Mouse (Mus musculus) neutrophil, adult 83 days (primary cell): ENCODE measurements around the gene Doc2a. TPM values are rescaled to one million over a fixed set of nuclear protein-coding genes. Genes with fewer than 3 reads are reported as not detected.

Experiments used
- total RNA-seq, 2 experiments: library from RNA; stranded (reverse); gene quantifications; one replicate each; pipeline ENCODE4 v1.2.4; 2023

Gene Doc2a
- not detected for total RNA-seq

DNA sequence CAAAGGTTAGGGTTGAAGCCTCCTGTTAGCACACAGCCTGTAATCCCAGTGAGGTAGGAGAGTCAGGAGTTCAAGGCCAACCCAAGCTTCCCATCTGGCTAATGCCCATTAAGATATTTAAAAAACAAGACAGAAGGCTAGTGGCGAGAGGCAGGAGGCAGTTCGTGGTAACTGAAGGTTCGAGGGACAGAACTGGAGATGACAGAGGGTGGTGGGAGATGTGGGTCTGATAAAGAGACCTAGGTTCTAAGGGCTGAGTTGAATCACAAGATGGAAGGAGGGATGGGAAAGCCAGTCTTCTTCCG is at the start of gene Doc2a:
Gene Doc2a, plus strand, starts transcription at position 301 of the 305 bp plus-strand sequence.

DNA sequence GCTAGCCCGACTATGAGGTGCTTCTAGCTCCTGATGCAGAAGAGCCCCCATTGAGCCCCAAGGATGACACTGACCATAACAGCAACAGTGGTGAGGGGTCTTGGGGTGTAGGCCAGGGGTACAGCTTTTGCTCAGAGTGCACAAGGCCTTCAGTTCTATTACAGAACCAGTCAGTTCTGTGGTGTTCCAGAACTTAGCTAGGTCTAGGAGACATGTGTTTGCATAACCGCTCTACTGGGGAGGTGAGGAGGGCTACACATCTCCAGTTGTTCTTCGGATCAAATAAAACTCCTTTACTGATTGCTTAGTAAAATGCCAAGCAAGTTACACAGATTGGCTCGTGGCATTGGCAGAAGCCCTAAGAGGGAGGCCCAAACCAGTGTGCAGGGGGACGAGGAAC is 15.7 kb upstream of the Doc2a start, which contains the start of gene 4930451I11Rik:
Gene 4930451I11Rik, minus strand, starts transcription at position 101 of the 400 bp plus-strand sequence.

DNA sequence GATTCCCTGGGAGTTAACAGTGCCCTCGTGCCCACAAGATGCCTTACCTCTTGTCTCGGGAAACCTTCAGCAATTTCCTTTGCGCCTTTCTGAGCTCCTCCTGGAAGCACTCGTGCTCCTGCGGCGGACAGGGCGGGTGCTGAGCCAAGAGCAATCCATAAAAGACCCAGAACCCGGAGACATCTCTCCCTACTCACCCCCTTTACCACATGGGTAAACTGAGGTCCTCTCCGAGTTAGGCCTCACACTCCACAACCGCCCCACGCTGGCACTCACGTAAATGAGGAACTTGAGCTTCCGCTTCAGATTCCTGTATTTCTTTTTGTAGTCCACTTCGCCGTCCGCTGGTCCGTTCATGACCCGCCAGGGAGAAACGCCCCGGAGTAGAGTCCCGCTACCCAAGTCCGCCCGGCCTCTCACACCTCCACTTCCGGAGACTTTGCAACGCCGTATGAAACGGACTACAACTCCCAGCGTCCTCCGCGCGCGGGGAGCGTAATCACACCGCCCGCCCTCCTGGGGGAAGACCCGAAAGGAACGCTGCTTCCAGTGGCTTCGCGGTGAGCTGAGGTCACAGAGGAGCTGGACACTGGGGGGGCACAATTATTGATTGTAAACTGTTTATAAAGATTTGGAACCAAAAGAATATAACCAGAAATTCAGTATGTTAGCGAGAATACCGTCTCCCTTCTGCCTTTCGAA is 14.4 kb downstream of the Doc2a start, which contains the start of gene Hirip3:
Gene Hirip3, plus strand, starts transcription at position 544 of the 702 bp plus-strand sequence.

DNA sequence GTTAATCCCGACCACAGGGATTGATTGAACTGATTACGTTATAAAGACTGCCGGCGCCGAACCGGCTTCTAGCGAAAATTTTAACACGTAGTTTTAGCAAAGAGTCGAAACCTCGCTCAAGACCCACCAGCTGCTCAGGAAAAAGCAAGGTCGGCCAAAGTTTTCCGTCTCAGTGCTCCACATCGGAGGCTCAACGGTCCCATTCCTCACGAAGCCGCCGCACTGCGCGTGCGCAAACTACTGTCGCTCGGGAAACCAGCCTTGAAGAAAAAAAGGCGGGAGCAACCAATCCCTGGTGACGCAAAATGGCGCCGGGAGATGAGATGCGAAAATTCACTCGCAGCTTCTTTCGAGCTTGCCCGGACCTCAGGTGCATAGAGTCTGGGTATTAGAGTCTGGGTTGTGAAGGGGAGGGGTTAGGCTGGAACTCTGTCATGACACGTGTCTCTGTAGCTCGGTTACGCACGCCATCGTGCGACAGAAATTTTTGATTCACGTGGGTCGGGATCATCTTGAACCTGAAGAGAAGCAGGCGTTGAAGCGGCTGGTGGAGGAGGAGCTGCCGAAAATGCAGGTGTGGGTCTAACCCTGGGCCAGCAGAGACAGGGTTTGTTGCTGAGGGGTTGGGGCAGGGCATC is 15.1 kb downstream of the Doc2a start, which contains the start of gene Ino80e:
Gene Ino80e, minus strand, starts transcription at position 231 of the 638 bp plus-strand sequence.

DNA sequence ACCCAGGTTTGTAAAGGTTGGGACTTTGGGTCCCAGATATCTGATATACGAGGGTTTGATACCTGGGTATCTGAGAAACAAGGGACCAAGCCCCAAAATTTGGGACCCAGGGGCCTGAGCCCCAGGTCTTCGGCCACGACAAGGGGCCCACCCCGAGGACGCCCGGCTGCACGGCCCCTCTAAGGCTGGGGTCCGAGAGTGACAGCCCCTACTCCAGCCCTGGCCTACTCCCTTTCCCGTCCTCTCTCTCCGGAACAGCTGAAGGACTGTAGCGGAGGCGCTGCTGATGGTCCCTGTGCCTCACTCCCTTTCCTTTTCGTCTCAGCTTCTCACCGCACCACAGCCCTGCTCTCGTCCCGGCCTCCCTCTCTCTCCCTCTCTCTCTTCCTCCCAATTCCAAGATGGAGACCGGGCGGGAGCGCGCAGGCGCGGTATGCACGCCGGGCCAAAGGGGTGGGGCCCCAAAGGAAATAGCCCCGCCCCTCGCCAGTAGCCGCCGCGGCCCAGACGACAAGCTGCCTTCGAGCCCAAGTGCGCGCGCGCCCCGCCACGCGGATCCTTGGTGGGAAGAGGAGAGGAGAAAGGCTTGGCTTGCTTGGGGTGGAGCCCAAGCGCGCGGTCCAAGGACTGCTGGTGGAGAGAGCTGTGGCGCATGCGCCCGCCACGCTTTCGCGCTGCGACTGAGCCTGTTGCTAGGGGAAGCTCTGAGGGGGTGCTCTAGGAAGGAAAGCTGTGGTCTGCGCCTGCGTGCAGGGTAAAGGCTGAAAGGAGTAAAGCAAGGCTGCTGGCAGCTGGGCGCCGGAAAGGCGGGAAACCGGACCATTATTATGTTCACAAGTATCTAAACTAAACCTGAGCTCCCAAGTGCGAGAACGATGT is 37.3 kb downstream of the Doc2a start, which contains the start of gene Taok2:
Gene Taok2, minus strand, starts transcription at position 418 of the 879 bp plus-strand sequence.

Other genes with a start within 250 kb of the Doc2a start
- 10 to 100 TPM; 14.0 to 14.9 TPM for gene Nupr1, start 216.6 kb upstream of the Doc2a start, total RNA-seq
- gene Sgf29, start 198.1 kb upstream of the Doc2a start, total RNA-seq = 10 to 100 TPM; 19.9 to 25.7 TPM
- gene Sult1a1, start 171.0 kb upstream of the Doc2a start, total RNA-seq = under 1 TPM; 0.60 to 0.61 TPM
- gene Bola2, start 152.0 kb upstream of the Doc2a start, total RNA-seq = 10 to 100 TPM; 58.9 to 61.6 TPM
- gene Slx1b, start 151.6 kb upstream of the Doc2a start, total RNA-seq = 10 to 100 TPM in 1 of 2 experiments, 1 to 10 TPM in 1; 9.9 to 11.5 TPM
- gene Coro1a, start 139.6 kb upstream of the Doc2a start, total RNA-seq = 1,000 to 10,000 TPM; 1,654 to 1,761 TPM
- gene Mapk3, start 87.8 kb upstream of the Doc2a start, total RNA-seq = 100 to 1,000 TPM; 246 to 252 TPM
- 10 to 100 TPM; 23.4 to 27.0 TPM for gene Gdpd3, start 81.1 kb upstream of the Doc2a start, total RNA-seq
- 100 to 1,000 TPM; 233 to 240 TPM for gene Ypel3, start 70.5 kb upstream of the Doc2a start, total RNA-seq
- 1 to 10 TPM; 7.1 to 8.5 TPM for gene Tbx6, start 65.9 kb upstream of the Doc2a start, total RNA-seq
- gene Ppp4c, start 54.9 kb upstream of the Doc2a start, total RNA-seq = 100 to 1,000 TPM; 213 to 217 TPM
- not detected for gene Fam57b, start 49.7 kb upstream of the Doc2a start, total RNA-seq
- gene 4930451I11Rik, start 15.8 kb upstream of the Doc2a start, total RNA-seq = not detected
- gene Hirip3, start 14.6 kb downstream of the Doc2a start, total RNA-seq = 10 to 100 TPM; 39.3 to 52.5 TPM
- 10 to 100 TPM; 39.7 to 40.9 TPM for gene Ino80e, start 15.0 kb downstream of the Doc2a start, total RNA-seq
- gene Taok2, start 37.3 kb downstream of the Doc2a start, total RNA-seq = 10 to 100 TPM; 72.6 to 75.0 TPM
- 10 to 100 TPM; 42.6 to 49.2 TPM for gene Tmem219, start 75.5 kb downstream of the Doc2a start, total RNA-seq
- 10 to 100 TPM; 15.5 to 18.1 TPM for gene Kctd13, start 81.5 kb downstream of the Doc2a start, total RNA-seq
- gene Asphd1, start 102.2 kb downstream of the Doc2a start, total RNA-seq = not detected
- 1 to 10 TPM in 1 of 2 experiments, under 1 TPM in 1; 0.96 to 2.1 TPM for gene Sez6l2, start 103.1 kb downstream of the Doc2a start, total RNA-seq
- 10 to 100 TPM; 65.6 to 77.0 TPM for gene Cdipt, start 128.5 kb downstream of the Doc2a start, total RNA-seq
- gene Cdiptos, start 128.7 kb downstream of the Doc2a start, total RNA-seq = 1 to 10 TPM; 1.3 to 2.5 TPM
- 10 to 100 TPM; 41.8 to 47.1 TPM for gene Mvp, start 167.2 kb downstream of the Doc2a start, total RNA-seq
- gene Pagr1b, start 169.1 kb downstream of the Doc2a start, total RNA-seq = 1 to 10 TPM in 1 of 2 experiments, not detected in 1; 8.7 TPM
- 10 to 100 TPM in 1 of 2 experiments, not detected in 1; 11.2 TPM for gene Pagr1a, start 169.9 kb downstream of the Doc2a start, total RNA-seq
- gene Gm42742, start 173.7 kb downstream of the Doc2a start, total RNA-seq = 10 to 100 TPM; 23.6 to 31.0 TPM
- gene Prrt2, start 173.8 kb downstream of the Doc2a start, total RNA-seq = under 1 TPM in 1 of 2 experiments, not detected in 1; 0.61 TPM
- 100 to 1,000 TPM; 177 to 194 TPM for gene Maz, start 179.6 kb downstream of the Doc2a start, total RNA-seq
- gene Kif22, start 195.1 kb downstream of the Doc2a start, total RNA-seq = 10 to 100 TPM; 78.1 to 84.3 TPM
- gene Zg16, start 239.9 kb downstream of the Doc2a start, total RNA-seq = 1 to 10 TPM; 1.1 to 1.9 TPM
- gene AI467606, start 243.9 kb downstream of the Doc2a start, total RNA-seq = 100 to 1,000 TPM; 125 to 140 TPM